Mouse (Mus musculus): ENCODE results near the gene Ndufaf2.

- TF ChIP-seq CTCF (conservative IDR thresholded peaks at IDR 0.05 in 1 of 2, IDR thresholded peaks at IDR 0.05 in 1 of 2; ENCODE audit: low read depth in 2 of 2, low read length in 2 of 2) = no peak
- TF ChIP-seq USF1 (IDR thresholded peaks at IDR 0.05; ENCODE audit: low read depth, low read length) = no peak
- TF ChIP-seq TCF12 (IDR thresholded peaks at IDR 0.05; ENCODE audit: low read depth, low read length) = 0 out of 2 replicates have a peak, but pooled peaks have one; percentile 32
- peak; percentile 46 for TF ChIP-seq ETS1 (conservative IDR thresholded peaks at IDR 0.05; ENCODE audit: low read depth, low read length)
- peak; percentile 40; the same call in 1 of the 2 replicates for TF ChIP-seq CHD2 (IDR thresholded peaks at IDR 0.05; ENCODE audit: low read length)
- TF ChIP-seq MAFK (IDR thresholded peaks at IDR 0.05; ENCODE audit: insufficient replicate concordance, low read length) = no peak
- peak; percentile 34; the same call in 1 of the 2 replicates for TF ChIP-seq POLR2A (IDR thresholded peaks at IDR 0.05; ENCODE audit: low read depth, low read length)
- TF ChIP-seq ZNF384 (IDR thresholded peaks at IDR 0.05; ENCODE audit: low read depth, low read length) = peak; percentile 66
Measured at GRCm38 (mm10) chr13:108135617-108136016, 22.8 kb downstream of the Ndufaf2 start.

All from CH12.LX (cell line).